Mouse (Mus musculus) megakaryocyte progenitor cell, adult 5-6 weeks (primary cell): ENCODE results near the gene Rpn1. TPM values are rescaled to one million over a fixed set of nuclear protein-coding genes. Genes with fewer than 3 reads are reported as not detected.

Experiments
- total RNA-seq, 2 experiments: library from RNA; stranded (forward) in 1 of 2; stranded (reverse) in 1 of 2; fragments of 157-497, 149-512 nt in 1 of 2; fragments of 200-1000 nt in 1 of 2; gene quantifications; 2 replicates each; pipeline versions ENCODE4 v1.2.3 to v1.2.4; 2015 to 2017

Gene Rpn1
- total RNA-seq, 2 experiments from 2014 or later: 205 to 385 TPM

Other genes with a start within 250 kb of the Rpn1 start
- gene Gm45140, start 248.7 kb upstream of the Rpn1 start, total RNA-seq (2015): 2.2 and 3.7 TPM in 2 replicates
- 17.4 and 19.9 TPM in 2 replicates for gene Gm45140, start 248.7 kb upstream of the Rpn1 start, total RNA-seq (2017)
- gene Isy1, start 245.7 kb upstream of the Rpn1 start, total RNA-seq (2015): 27.8 and 32.1 TPM in 2 replicates
- gene Isy1, start 245.7 kb upstream of the Rpn1 start, total RNA-seq (2017): 115 and 136 TPM in 2 replicates
- 670 and 676 TPM in 2 replicates for gene Cnbp, start 233.4 kb upstream of the Rpn1 start, total RNA-seq (2015)
- gene Cnbp, start 233.4 kb upstream of the Rpn1 start, total RNA-seq (2017): 953 and 1,115 TPM in 2 replicates
- gene Copg1, start 196.7 kb upstream of the Rpn1 start, total RNA-seq (2015): 40.1 and 43.2 TPM in 2 replicates
- gene Copg1, start 196.7 kb upstream of the Rpn1 start, total RNA-seq (2017): 67.2 and 75.4 TPM in 2 replicates
- gene Hmces, start 170.5 kb upstream of the Rpn1 start, total RNA-seq (2015): 20.9 and 25.5 TPM in 2 replicates
- gene Hmces, start 170.5 kb upstream of the Rpn1 start, total RNA-seq (2017): 34.5 and 37.8 TPM in 2 replicates
- gene H1fx, start 102.8 kb upstream of the Rpn1 start, total RNA-seq (2015): 2.4 and 2.8 TPM in 2 replicates
- gene H1fx, start 102.8 kb upstream of the Rpn1 start, total RNA-seq (2017): 0.68 and 1.7 TPM in 2 replicates
- 262 and 265 TPM in 2 replicates for gene Rab7, start 39.2 kb upstream of the Rpn1 start, total RNA-seq (2015)
- gene Rab7, start 39.2 kb upstream of the Rpn1 start, total RNA-seq (2017): 76.2 and 93.7 TPM in 2 replicates
- gene Gata2, start 109.4 kb downstream of the Rpn1 start, total RNA-seq (2015): 11.2 and 19.8 TPM in 2 replicates
- gene Gata2, start 109.4 kb downstream of the Rpn1 start, total RNA-seq (2017): 6.0 and 10.1 TPM in 2 replicates
- not detected in 2 replicates for gene Dnajb8, start 137.8 kb downstream of the Rpn1 start, total RNA-seq (2015)
- not detected in 2 replicates for gene Dnajb8, start 137.8 kb downstream of the Rpn1 start, total RNA-seq (2017)